Mouse (Mus musculus) CH12.LX (cell line): Measurements from ENCODE around the gene Adam11. TPM values are rescaled to one million over a fixed set of nuclear protein-coding genes. Genes with fewer than 3 reads are reported as not detected.

Experiments used
- DNase-seq: peaks from one replicate; pipeline ENCODE4 v3.0.0-alpha.2; 2013; ENCODE audit errors: extremely low read depth
- H3K27ac ChIP-seq: 2 replicates; pipeline ENCODE4 v1.5.1; 2012; ENCODE audit warnings: low read depth, mild to moderate bottlenecking, control low read depth, moderate library complexity; ENCODE audit not compliant: insufficient read depth
- H3K27me3 ChIP-seq: replicated peaks from 2 replicates; pipeline ENCODE3; 2012; ENCODE audit warnings: inconsistent platforms
- H3K36me3 ChIP-seq, 2 experiments: replicated peaks in 1 of 2; 2 replicates each; pipeline versions ENCODE3 to v1.6.1; 2012; ENCODE audit warnings: inconsistent platforms in 1 of 2, low read length in 1 of 2, mild to moderate bottlenecking in 1 of 2, mixed read lengths in 1 of 2, moderate library complexity in 1 of 2; ENCODE audit not compliant: control insufficient read depth in 1 of 2, insufficient read depth in 1 of 2
- H3K4me1 ChIP-seq, 2 experiments: 2 replicates each; pipeline ENCODE4 v1.6.1; 2012; ENCODE audit warnings: inconsistent platforms in 1 of 2, moderate library complexity in 1 of 2; ENCODE audit not compliant: insufficient read depth in 2 of 2, control insufficient read depth in 1 of 2
- H3K4me2 ChIP-seq: 2 replicates; pipeline ENCODE4 v1.6.1; 2012; ENCODE audit warnings: low read depth, mild to moderate bottlenecking, control low read depth; ENCODE audit not compliant: poor library complexity, insufficient read depth, severe bottlenecking
- H3K4me3 ChIP-seq, 3 experiments: fragments of 150-350 bp in 1 of 3; sonication (generic) in 1 of 3; replicated peaks in 1 of 3; 2 replicates each; pipeline versions ENCODE3 to v1.5.1; 2011 to 2012; ENCODE audit warnings: low read depth in 2 of 3, low read length in 2 of 3, mild to moderate bottlenecking in 2 of 3, moderate library complexity in 2 of 3, control low read depth in 1 of 3, improper control_type of control experiment in 1 of 3, inconsistent platforms in 1 of 3, mixed read lengths in 1 of 3; ENCODE audit not compliant: poor library complexity in 1 of 3
- H3K79me2 ChIP-seq: replicated peaks from 2 replicates; pipeline ENCODE4 v1.6.1; 2012; ENCODE audit warnings: mild to moderate bottlenecking, moderate library complexity; ENCODE audit not compliant: control insufficient read depth, poor library complexity, insufficient read depth, severe bottlenecking; ENCODE audit errors: extremely low read depth
- H3K9ac ChIP-seq: 2 replicates; pipeline ENCODE4 v1.6.1; 2012; ENCODE audit warnings: low read depth, mild to moderate bottlenecking, control low read depth, moderate library complexity; ENCODE audit not compliant: insufficient read depth
- H3K9me3 ChIP-seq: replicated peaks from 2 replicates; pipeline ENCODE3; 2012; ENCODE audit warnings: low read length, inconsistent platforms, mixed read lengths
- BHLHE40 ChIP-seq: IDR thresholded peaks from 2 replicates; pipeline ENCODE4 v1.6.1; 2011; ENCODE audit warnings: mild to moderate bottlenecking, low read depth, low read length, improper control_type of control experiment
- CHD1 ChIP-seq: IDR thresholded peaks from 2 replicates; pipeline ENCODE4 v1.6.1; 2012; ENCODE audit warnings: low read depth, low read length, improper control_type of control experiment, inconsistent platforms
- CTCF ChIP-seq, 2 experiments: IDR thresholded peaks in 1 of 2; conservative IDR thresholded peaks in 1 of 2; 2 replicates each; pipeline ENCODE4 v1.5.1; 2011 to 2012; ENCODE audit warnings: low read depth in 2 of 2, low read length in 2 of 2, improper control_type of control experiment in 1 of 2, inconsistent platforms in 1 of 2, mild to moderate bottlenecking in 1 of 2, moderate library complexity in 1 of 2
- E2F4 ChIP-seq: IDR thresholded peaks from 2 replicates; pipeline ENCODE4 v1.6.1; 2011; ENCODE audit warnings: low read depth, low read length, improper control_type of control experiment; ENCODE audit not compliant: insufficient replicate concordance
- ELF1 ChIP-seq: IDR thresholded peaks from 2 replicates; pipeline ENCODE4 v1.6.1; 2014; ENCODE audit warnings: low read depth, mild to moderate bottlenecking, inconsistent platforms, low read length, improper control_type of control experiment
- GABPA ChIP-seq: IDR thresholded peaks from 2 replicates; pipeline ENCODE4 v1.6.1; 2012; ENCODE audit warnings: low read depth, low read length, improper control_type of control experiment, inconsistent platforms; ENCODE audit not compliant: insufficient replicate concordance
- JUN ChIP-seq: IDR thresholded peaks from 2 replicates; pipeline ENCODE4 v1.6.1; 2011; ENCODE audit warnings: low read depth, mild to moderate bottlenecking, low read length, improper control_type of control experiment, moderate library complexity; ENCODE audit not compliant: insufficient read depth
- KAT2A ChIP-seq: IDR thresholded peaks from 2 replicates; pipeline ENCODE4 v1.6.1; 2012; ENCODE audit warnings: low read length, improper control_type of control experiment, inconsistent platforms; ENCODE audit not compliant: insufficient replicate concordance
- MAX ChIP-seq: IDR thresholded peaks from 2 replicates; pipeline ENCODE4 v1.6.1; 2011; ENCODE audit warnings: low read length, improper control_type of control experiment
- MAZ ChIP-seq: IDR thresholded peaks from 2 replicates; pipeline ENCODE4 v1.6.1; 2012; ENCODE audit warnings: low read depth, mild to moderate bottlenecking, inconsistent platforms, low read length, improper control_type of control experiment, moderate library complexity
- MXI1 ChIP-seq: IDR thresholded peaks from 2 replicates; pipeline ENCODE4 v1.6.1; 2011; ENCODE audit warnings: mild to moderate bottlenecking, low read depth, low read length, improper control_type of control experiment
- MYC ChIP-seq: IDR thresholded peaks from 2 replicates; pipeline ENCODE4 v1.6.1; 2011; ENCODE audit warnings: low read depth, mild to moderate bottlenecking, improper control_type of control experiment, low read length
- NELFE ChIP-seq: IDR thresholded peaks from 2 replicates; pipeline ENCODE4 v1.6.1; 2011; ENCODE audit warnings: low read depth, low read length, improper control_type of control experiment
- PAX5 ChIP-seq: IDR thresholded peaks from 2 replicates; pipeline ENCODE4 v1.6.1; 2012; ENCODE audit warnings: low read length, inconsistent platforms, mixed read lengths
- POLR2A ChIP-seq: IDR thresholded peaks from 2 replicates; pipeline ENCODE4 v1.6.1; 2011; ENCODE audit warnings: low read depth, mild to moderate bottlenecking, improper control_type of control experiment, low read length
- SMC3 ChIP-seq: IDR thresholded peaks from 2 replicates; pipeline ENCODE4 v1.6.1; 2011; ENCODE audit warnings: low read depth, low read length, improper control_type of control experiment
- TBP ChIP-seq: conservative IDR thresholded peaks from 2 replicates; pipeline ENCODE4 v1.6.1; 2011; ENCODE audit warnings: low read depth, low read length, improper control_type of control experiment
- TCF12 ChIP-seq: IDR thresholded peaks from 2 replicates; pipeline ENCODE4 v1.6.1; 2014; ENCODE audit warnings: low read depth, mild to moderate bottlenecking, inconsistent platforms, low read length, improper control_type of control experiment
- UBTF ChIP-seq: IDR thresholded peaks from 2 replicates; pipeline ENCODE4 v1.6.1; 2012; ENCODE audit warnings: low read depth, mild to moderate bottlenecking, inconsistent platforms, low read length, improper control_type of control experiment, moderate library complexity
- USF2 ChIP-seq: conservative IDR thresholded peaks from 2 replicates; pipeline ENCODE4 v1.6.1; 2011; ENCODE audit warnings: low read depth, low read length, improper control_type of control experiment
- ZC3H11A ChIP-seq: IDR thresholded peaks from 2 replicates; pipeline ENCODE4 v1.6.1; 2012; ENCODE audit warnings: low read depth, mild to moderate bottlenecking, inconsistent platforms, low read length, improper control_type of control experiment
- ZMIZ1 ChIP-seq: IDR thresholded peaks from 2 replicates; pipeline ENCODE4 v1.6.1; 2012; ENCODE audit warnings: low read depth, mild to moderate bottlenecking, inconsistent platforms, low read length, improper control_type of control experiment
- ZNF384 ChIP-seq: IDR thresholded peaks from 2 replicates; pipeline ENCODE4 v1.6.1; 2012; ENCODE audit warnings: low read depth, low read length, improper control_type of control experiment, inconsistent platforms
- dilution Hi-C: fragments of 300-500 bp; cut with MboI; formaldehyde crosslinking; loops from 2 replicates; pipeline ENCODE4 v1.14.3; 2020; ENCODE audit warnings: low sequenced_read_pairs; ENCODE audit not compliant: extremely low pct_unique_long_range_greater_than_20kb, extremely low pct_ligation_motif_present
- in situ Hi-C: fragments of 300-500 bp; cut with MboI; formaldehyde crosslinking; loops from 3 replicates; pipeline ENCODE4 v1.14.3; 2019; ENCODE audit warnings: low sequenced_read_pairs, low pct_ligation_motif_present, low pct_unique_long_range_greater_than_20kb, mixed read lengths
- polyA plus RNA-seq: library from polyadenylated mRNA; unstranded; fragments of >175 nt; gene quantifications from 2 replicates; pipeline ENCODE4 v1.2.1, GENCODE M21; 2012; ENCODE audit warnings: low read depth; ENCODE audit not compliant: insufficient read length
- total RNA-seq, 2 experiments: library from RNA; depleted of rRNA; stranded (reverse); fragments of 300-350 nt in 1 of 2; fragments of >200 nt in 1 of 2; gene quantifications; 2 replicates each; pipeline ENCODE4 v1.2.3; 2012 to 2014

Adam11 gene
- total and polyA plus RNA-seq, 3 experiments = not detected

- H3K27me3 ChIP-seq = peaks cover 69% of the 10 kb centered on the region
- dilution Hi-C loops = no loop called here
- H3K4me2 ChIP-seq = no peak overlapping the region
- in situ Hi-C loops = no loop called here
- no peak overlapping the region for H3K4me3 ChIP-seq
- H3K79me2 ChIP-seq = no peaks in the 10 kb centered on the region
- no peaks in the 10 kb centered on the region for H3K36me3 ChIP-seq
- no peak overlapping the region for H3K9ac ChIP-seq
- TF ChIP-seq ZNF384 (no peak), ZMIZ1 (no peak), CTCF (conservative IDR thresholded peaks at IDR 0.05 in 1 of 2, IDR thresholded peaks at IDR 0.05 in 1 of 2; ENCODE audit: low read depth in 2 of 2, low read length in 2 of 2) (no peak), NELFE (no peak), MYC (no peak), KAT2A (no peak), JUN (no peak), ELF1 (no peak), GABPA (no peak), UBTF (no peak), USF2 (no peak), MAX (no peak), MAZ (no peak), PAX5 (no peak), E2F4 (no peak), MXI1 (no peak), SMC3 (no peak), BHLHE40 (no peak), TBP (no peak), CHD1 (no peak)
- TF ChIP-seq, all 38 proteins: peak for 0
- Histone ChIP-seq H3K4me1 (no peaks in the 10 kb centered on the region), H3K9me3 (no peaks in the 10 kb centered on the region), H3K27ac (no peak overlapping the region)
- DNase-seq = no peak
Observed at GRCm38 (mm10) chr11:102787688-102788177, 26.5 kb downstream of the Adam11 start.

DNA sequence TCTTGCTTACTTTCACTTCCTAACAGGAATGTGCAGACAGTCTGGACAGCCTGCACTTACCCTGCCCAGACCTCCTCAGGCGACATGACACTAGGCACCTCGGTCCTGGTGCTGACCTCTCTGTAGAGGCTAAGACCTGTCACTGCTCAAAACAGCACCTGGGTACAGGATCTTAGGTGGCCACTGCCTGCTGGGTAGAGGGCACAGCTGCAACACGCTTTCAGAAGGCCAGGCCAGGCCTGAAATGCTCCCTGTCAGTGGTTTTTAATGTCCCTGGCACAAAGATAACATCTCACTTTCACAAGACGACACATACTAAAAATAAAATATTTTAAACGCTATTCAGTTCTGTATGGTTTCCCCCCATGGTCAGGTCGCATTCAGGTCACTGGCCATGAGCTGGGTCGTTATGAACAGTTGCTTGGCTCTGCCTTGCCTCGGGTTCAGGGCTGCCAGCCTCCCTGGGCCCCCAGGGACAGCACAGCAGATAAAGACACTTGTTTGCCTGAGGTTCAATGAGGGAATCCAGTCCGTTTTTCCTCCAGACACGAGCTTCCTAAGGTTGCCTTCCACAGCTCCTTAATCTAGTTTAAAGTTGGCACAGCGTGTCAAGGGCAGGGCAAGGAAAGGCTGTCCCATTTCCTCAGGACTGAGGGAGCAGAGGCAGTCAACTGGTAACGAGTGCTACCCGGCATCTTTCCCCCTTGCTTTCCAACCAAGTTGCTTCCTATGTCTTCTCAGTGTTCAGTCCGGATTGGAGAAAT lies 30.6 kb downstream of the Adam11 start:
- TF ChIP-seq ZC3H11A (no peak), POLR2A (no peak), ZNF384 (no peak), UBTF (no peak), KAT2A (no peak), TCF12 (no peak)
- no peak for DNase-seq
- Histone ChIP-seq H3K27me3 (peaks cover 70% of the 10 kb centered on the region), H3K9ac (no peak overlapping the region), H3K79me2 (no peaks in the 10 kb centered on the region), H3K9me3 (no peaks in the 10 kb centered on the region), H3K36me3 (no peaks in the 10 kb centered on the region), H3K4me3 (no peak overlapping the region), H3K4me1 (no peaks in the 10 kb centered on the region), H3K27ac (no peak overlapping the region), H3K4me2 (no peak overlapping the region)
- in situ Hi-C loops = no loop called here
- dilution Hi-C loops = no loop called here
